Mouse (Mus musculus): ENCODE data around the gene Cep83.

The Cep83 gene

GRCm38 (mm10) chr10:94688420-94689175 lies at the start of gene Cep83:
TSS of gene Cep83 (plus strand) at chr10:94688654.
- WGBS, result under 1% methylated on average over 76 of the region's 86 CpGs

GRCm38 (mm10) chr10:94639281-94639680 lies 49.2 kb upstream of the Cep83 start:
- WGBS, result 78% methylated on average over 5 of the region's 5 CpGs

DNA sequence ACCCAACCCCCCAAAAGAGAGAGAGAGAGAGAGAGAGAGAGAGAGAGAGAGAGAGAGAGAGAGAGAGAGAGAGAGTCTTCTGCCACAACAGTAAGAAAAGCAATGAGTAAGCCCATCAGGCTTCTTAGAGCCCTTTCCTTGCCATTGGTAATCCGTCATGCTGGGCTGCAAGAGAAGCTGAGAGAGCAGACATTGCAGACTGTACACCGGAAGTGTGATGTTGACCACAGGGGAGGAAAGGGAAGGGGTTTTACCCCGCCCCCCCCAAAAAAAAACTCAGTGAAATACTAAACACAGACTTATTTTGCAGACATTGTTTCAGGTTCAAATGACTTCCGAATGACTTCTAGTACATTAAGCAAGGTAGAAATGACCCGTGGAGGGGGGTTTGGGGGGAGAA lies 48.4 kb upstream of the Cep83 start:
- 79% methylated on average over 5 of the region's 5 CpGs for WGBS

- WGBS, result 74% methylated on average over 3 of the region's 3 CpGs
These were observed 24.4 kb upstream of the Cep83 start for GRCm38 (mm10) chr10:94664036-94664435.

DNA sequence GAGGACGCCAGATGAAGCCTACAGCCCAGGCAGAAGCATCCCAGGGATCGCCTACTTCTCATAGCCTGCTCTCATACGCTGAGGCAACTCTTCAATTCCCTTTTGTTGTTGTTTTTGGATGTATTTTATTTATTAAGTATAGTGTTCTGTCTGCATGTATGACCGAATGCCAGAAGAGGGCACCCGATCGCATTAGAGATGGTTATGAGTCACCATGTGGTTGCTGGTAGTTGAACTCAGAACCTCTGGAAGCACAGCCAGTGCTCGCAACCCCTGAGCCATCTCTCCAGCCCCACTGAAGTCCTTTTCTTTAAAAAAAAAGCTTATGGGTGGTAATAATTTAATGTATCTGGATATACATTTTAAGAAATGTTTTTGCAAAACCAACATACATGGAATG lies 24.0 kb upstream of the Cep83 start:
- WGBS, result 93% methylated on average over 7 of the region's 7 CpGs

DNA sequence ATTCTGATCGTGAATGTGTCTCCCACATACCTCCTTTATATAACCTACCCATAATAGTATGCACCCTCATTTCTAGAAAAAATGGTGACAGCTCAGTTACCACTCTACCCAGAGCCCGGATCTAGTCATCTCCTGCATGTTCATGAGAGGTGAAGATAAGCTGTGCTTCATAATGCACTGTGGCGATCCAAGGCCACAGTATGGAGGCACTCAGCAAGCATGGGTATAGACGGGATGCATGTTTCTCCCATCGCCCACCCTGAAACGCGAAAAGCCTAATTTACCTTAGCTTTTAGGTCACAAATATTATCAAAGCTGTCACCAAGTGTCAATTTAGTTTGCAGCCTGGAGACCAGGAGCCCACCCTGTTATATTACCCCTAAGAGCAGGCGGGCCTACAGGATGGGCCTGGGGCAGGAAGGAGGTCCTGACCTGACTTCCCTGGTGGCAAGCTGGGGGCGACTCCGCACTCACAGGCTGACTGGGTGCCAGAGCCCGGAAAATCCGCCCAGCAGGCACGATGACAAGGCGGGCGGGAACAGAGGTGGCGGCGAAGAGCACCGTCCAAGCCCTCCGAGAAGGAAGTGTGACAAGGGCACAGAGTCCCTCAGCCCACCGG lies 544 bp upstream of the Cep83 start:
- under 1% methylated on average over 20 of the region's 20 CpGs for WGBS

GRCm38 (mm10) chr10:94689176-94689510 lies 689 bp downstream of the Cep83 start:
- under 1% methylated on average over 7 of the region's 7 CpGs for WGBS

DNA sequence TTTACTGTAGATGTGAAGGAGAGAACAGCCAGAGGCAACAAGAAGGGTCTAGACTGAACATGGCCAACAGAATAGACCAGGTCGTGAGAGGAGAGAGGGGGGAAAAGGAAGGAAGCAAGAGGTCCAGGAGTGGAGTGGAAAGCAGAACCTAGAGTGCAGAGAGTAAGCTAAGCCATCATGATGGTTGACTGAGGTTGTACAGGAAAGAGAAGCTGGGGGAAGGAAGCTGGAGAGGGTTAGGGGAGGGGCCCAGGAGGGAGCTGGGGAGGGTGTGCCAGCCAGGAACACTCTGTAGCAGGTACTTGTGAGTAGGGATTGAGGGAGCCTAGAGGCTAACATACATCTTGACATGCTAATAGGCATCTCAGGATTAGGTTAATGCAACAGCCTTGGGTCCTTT lies 1.9 kb downstream of the Cep83 start:
- WGBS, result 82% methylated on average over 1 of the region's 1 CpGs

DNA sequence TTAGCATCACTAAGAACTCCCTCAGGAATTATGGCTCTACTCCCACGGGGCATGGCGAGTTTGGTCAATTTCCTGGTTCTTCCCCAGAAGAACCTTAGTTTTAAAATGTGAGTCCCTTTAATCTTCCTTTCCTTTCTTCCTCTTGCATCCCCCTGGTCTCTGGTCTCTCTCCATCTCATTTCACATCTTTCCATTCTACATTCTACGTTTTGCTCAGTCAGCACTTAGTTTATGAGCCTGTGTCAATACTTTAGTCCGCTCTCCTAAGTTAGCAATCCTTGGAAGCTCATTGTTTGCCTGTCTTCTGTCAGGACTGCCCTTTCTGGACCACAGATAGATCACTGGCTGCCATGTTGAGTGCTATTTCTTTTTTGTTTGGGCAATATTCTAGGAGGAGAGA lies 3.7 kb downstream of the Cep83 start:
- 92% methylated on average over 4 of the region's 4 CpGs for WGBS

- 54% methylated on average over 4 of the region's 4 CpGs for WGBS
These were observed 17.3 kb downstream of the Cep83 start for GRCm38 (mm10) chr10:94705643-94706258.

- WGBS, result 92% methylated on average over 2 of the region's 2 CpGs
These were observed 18.2 kb downstream of the Cep83 start for GRCm38 (mm10) chr10:94706695-94707094.

DNA sequence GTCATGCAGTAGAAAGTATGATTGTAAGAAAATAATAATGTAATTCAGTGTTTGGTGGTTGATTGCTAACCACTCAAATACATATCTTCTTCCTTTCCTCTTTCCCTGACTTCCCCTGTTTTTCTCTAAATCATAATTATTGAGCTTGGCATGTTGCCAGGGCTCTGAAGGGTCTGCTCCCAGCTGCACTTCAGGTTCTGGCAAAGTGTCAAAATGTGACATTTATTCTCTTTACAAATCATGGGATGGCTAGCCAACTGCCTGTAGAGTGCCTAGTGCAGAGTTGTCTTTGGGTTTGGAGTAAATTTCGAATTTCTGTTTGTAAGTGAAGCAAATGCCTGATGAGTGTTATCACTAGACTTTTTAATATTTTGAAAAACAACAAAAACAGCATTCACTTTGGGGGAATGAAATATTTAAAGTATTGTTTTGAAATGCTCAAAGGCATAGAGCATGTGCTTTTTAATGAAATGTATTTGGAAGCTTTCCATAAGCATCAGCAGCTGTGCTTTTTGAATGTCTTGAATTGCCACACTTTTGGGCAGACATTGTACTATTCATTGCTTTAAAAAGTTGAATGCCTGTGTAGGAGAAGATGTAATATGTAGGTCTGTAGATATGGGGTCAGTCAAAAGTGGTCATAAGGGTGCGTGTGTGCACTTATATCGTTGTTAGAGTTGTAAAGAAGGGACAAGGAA lies 21.3 kb downstream of the Cep83 start:
- 56% methylated on average over 3 of the region's 3 CpGs for WGBS

- WGBS, result 83% methylated on average over 2 of the region's 2 CpGs
These were observed 21.9 kb downstream of the Cep83 start for GRCm38 (mm10) chr10:94710320-94710695.

DNA sequence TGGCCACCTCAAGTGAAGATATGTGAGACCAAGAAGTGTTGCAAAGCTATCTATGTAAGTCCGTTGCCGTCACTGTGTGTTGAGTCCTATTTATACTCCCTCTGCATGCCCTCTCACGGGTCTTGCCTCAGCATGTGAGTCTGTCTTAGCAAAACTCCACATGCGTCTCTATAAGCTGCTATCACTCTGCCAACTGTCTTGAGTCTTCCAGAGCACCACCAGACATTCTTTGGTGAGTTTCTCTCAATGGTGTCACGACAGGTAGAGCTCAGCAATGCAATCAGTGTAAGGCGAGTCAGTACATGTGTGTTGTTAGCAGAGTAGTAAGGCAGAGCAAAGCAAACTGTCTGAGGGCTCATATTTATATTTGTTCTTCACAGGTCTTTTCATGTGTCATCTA lies 31.8 kb downstream of the Cep83 start:
- 97% methylated on average over 6 of the region's 6 CpGs for WGBS

DNA sequence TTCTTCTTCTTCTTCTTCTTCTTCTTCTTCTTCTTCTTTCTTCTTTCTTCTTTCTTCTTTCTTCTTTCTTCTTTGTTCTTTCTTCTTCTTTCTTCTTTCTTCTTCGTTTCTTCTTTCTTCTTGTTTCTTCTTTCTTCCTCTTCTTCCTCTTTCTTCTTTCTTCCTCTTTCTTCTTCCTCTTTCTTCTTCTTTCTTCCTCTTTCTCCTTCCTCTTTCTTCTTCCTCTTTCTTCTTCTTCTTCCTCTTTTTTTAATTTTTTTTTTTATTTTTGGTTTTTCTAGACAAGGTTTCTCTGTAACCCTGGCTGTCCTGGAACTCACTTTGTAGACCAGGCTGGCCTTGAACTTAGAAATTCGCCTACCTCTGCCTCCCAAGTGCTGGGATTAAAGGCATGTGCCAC lies 39.6 kb downstream of the Cep83 start:
- WGBS, result 87% methylated on average over 2 of the region's 2 CpGs

- WGBS, result 96% methylated on average over 3 of the region's 3 CpGs
These were observed 42.0 kb downstream of the Cep83 start for GRCm38 (mm10) chr10:94730445-94730844.

DNA sequence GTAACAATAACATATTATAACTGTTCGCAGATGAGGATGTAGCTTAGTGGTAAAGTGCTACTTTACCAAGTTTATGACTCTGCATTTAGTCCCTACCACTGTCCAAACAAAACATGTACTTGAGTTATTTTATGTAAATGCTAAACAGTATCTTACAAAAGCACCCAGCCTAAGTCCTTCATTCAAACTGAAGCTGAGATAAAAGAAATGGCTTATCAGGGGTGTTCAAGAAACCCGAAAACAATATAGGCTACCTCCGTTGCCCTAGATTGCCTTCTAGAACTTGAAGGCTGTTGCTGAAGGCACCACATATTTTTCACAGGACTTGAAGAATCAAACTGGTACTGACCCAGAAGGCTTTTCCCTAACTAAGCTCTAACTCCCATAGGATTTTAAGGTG lies 46.4 kb downstream of the Cep83 start:
- 99% methylated on average over 3 of the region's 3 CpGs for WGBS

DNA sequence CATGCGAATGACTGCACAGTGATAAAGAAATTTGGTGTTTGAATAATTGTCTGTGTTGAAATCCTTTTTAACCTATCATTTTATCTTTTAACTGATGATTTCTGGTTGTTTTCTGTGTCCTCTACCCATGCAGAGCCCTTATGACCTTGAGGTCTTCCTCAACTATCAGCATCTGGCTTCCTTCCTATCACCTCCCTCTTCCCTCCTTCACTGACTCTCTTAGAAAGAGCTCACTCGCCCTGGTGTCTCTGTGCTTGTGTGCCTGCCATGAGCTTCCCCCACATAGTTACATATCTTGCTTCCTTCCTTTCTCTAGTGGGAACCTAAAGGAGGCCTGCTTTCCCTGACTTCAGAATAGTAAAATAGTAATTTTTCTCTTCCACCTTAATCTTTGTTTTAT lies 51.8 kb downstream of the Cep83 start:
- WGBS, result 71% methylated on average over 2 of the region's 2 CpGs

DNA sequence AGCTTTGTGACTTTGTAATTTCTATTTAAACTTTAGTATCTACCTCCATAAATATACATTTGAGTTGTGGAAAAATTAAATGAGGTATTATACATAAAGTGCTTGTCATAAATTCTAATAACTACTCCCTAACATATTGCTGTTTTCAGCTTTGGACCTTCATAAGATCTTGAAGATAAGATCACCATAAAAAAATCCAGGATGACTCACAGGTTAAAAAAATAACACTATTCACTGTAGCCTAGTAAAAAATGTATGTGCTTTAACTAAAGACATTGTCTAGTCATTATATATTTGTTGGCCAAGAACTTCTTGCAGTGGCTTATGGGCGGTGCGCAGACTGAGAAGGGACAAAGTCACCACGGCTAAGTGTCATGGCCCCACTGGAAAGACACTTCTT lies 53.0 kb downstream of the Cep83 start:
- WGBS, result 96% methylated on average over 3 of the region's 3 CpGs

- 86% methylated on average over 2 of the region's 2 CpGs for WGBS
These were observed 58.6 kb downstream of the Cep83 start for GRCm38 (mm10) chr10:94747011-94747410.

DNA sequence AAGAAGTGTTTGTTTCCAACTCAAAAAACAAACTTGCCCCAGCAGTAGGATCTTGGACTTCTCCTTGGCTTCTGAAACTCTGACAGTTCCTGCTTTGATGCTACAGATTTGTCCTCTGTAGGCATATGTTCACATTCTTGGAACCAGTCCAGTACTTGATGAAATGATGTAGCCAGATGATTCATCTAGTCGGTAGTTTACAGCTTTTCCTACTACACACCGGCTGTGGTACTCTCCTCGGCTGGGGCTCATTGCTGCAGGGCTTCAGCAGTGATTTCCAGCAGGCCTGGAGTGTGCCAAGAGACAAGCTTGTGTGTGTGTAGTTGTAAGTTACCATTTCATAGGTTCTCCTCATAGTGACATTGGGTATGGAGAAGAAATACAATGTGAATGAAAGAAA lies 83.0 kb downstream of the Cep83 start:
- WGBS, result 18% methylated on average over 3 of the region's 3 CpGs

- WGBS, result 59% methylated on average over 3 of the region's 3 CpGs
These were observed 89.1 kb downstream of the Cep83 start for GRCm38 (mm10) chr10:94777576-94777975.

DNA sequence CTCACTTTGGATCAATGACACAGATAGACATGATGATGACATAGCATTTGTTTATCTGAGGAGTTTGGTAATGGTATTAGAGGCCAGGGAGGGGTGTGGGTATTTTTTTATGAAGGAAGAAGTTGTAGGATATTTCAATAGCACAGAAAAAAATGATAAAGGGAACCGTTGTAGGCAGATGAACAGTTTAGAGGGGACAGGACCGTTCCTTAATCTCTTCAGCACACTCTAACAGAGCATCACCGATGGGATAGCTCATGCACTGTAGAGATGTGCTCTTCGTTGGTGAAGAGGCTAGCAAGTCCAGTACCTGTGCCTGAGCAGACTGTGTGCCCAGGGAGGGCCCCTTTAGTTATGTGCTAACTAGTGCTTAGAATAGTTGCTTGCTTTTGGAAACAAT lies 90.9 kb downstream of the Cep83 start:
- 94% methylated on average over 4 of the region's 4 CpGs for WGBS
